Mouse (Mus musculus) lung, postnatal 0 days (tissue): ENCODE results near the gene Lamtor2.

ENCODE experiments used
- CTCF ChIP-seq: IDR thresholded peaks from 2 replicates; pipeline ENCODE4 v1.5.1; 2016; ENCODE audit warnings: antibody characterized with exemption, mild to moderate bottlenecking
- EP300 ChIP-seq: IDR thresholded peaks from 2 replicates; pipeline ENCODE4 v1.6.1; 2016; ENCODE audit warnings: antibody characterized with exemption, mild to moderate bottlenecking, control low read depth

GRCm38 (mm10) chr3:88575540-88575939 lies 22.7 kb upstream of the Lamtor2 start, which contains the start of gene Ssr2:
- TF ChIP-seq CTCF (no peak), EP300 (no peak)
